Mouse (Mus musculus) myocyte (in vitro differentiated cells): ENCODE data around the gene Qtrt1. TPM values are rescaled to one million over a fixed set of nuclear protein-coding genes. Genes with fewer than 3 reads are reported as not detected.
A peak's percentile ranks its signal among the peaks of the same experiment; 100 is the strongest.

Source experiments
- H3K27me3 ChIP-seq: one replicate; pipeline ENCODE4 v1.6.1; 2011; ENCODE audit not compliant: control insufficient read depth, insufficient read depth, insufficient read length
- H3K36me3 ChIP-seq: one replicate; pipeline ENCODE4 v1.6.1; 2011; ENCODE audit not compliant: control insufficient read depth, insufficient read depth
- H3K4me2 ChIP-seq: one replicate; pipeline ENCODE4 v1.6.1; 2011; ENCODE audit warnings: low read depth, control low read depth
- H3K4me3 ChIP-seq: one replicate; pipeline ENCODE4 v1.5.1; 2011; ENCODE audit warnings: mild to moderate bottlenecking, control low read depth, moderate library complexity
- H3K79me2 ChIP-seq: one replicate; pipeline ENCODE4 v1.6.1; 2011; ENCODE audit not compliant: control insufficient read depth, insufficient read depth
- H3ac ChIP-seq: one replicate; pipeline ENCODE4 v1.6.1; 2011; ENCODE audit not compliant: control insufficient read depth, insufficient read length
- CEBPB ChIP-seq: IDR thresholded peaks from 2 replicates; pipeline ENCODE4 v1.6.1; 2011; ENCODE audit warnings: mild to moderate bottlenecking, moderate library complexity; ENCODE audit not compliant: poor library complexity, insufficient read depth, severe bottlenecking
- E2F4 ChIP-seq: IDR thresholded peaks from one replicate; pipeline ENCODE4 v1.6.1; 2011; ENCODE audit warnings: mild to moderate bottlenecking, control low read depth, moderate library complexity; ENCODE audit not compliant: insufficient read depth
- MAX ChIP-seq: IDR thresholded peaks from one replicate; pipeline ENCODE4 v1.6.1; 2011; ENCODE audit warnings: low read depth, mild to moderate bottlenecking, control low read depth
- MYOD1 ChIP-seq, 3 experiments: IDR thresholded peaks; one replicate each; pipeline ENCODE4 v1.6.1; 2011; ENCODE audit warnings: control low read depth in 2 of 3, low read depth in 2 of 3, mild to moderate bottlenecking in 2 of 3, moderate library complexity in 1 of 3; ENCODE audit not compliant: insufficient read length in 2 of 3, control insufficient read depth in 1 of 3
- MYOG ChIP-seq, 3 experiments: IDR thresholded peaks; one replicate each; pipeline ENCODE4 v1.6.1; 2011; ENCODE audit warnings: control low read depth in 2 of 3, low read depth in 2 of 3, mild to moderate bottlenecking in 2 of 3; ENCODE audit not compliant: insufficient read length in 2 of 3, control insufficient read depth in 1 of 3, insufficient read depth in 1 of 3
- POLR2A ChIP-seq: IDR thresholded peaks from one replicate; pipeline ENCODE4 v1.6.1; 2011; ENCODE audit warnings: low read depth, mild to moderate bottlenecking, control low read depth, moderate library complexity; ENCODE audit not compliant: insufficient read length
- POLR2AphosphoS2 ChIP-seq: IDR thresholded peaks from one replicate; pipeline ENCODE4 v1.6.1; 2011; ENCODE audit warnings: low read depth, control low read depth; ENCODE audit not compliant: insufficient read length
- REST ChIP-seq: IDR thresholded peaks from one replicate; pipeline ENCODE4 v1.6.1; 2011; ENCODE audit warnings: mild to moderate bottlenecking, control low read depth, moderate library complexity; ENCODE audit not compliant: insufficient read depth, insufficient read length
- SRF ChIP-seq: IDR thresholded peaks from one replicate; pipeline ENCODE4 v1.6.1; 2011; ENCODE audit warnings: low read depth; ENCODE audit not compliant: control insufficient read depth, insufficient read length
- TCF12 ChIP-seq: IDR thresholded peaks from one replicate; pipeline ENCODE4 v1.6.1; 2011; ENCODE audit warnings: mild to moderate bottlenecking, control low read depth; ENCODE audit not compliant: poor library complexity, insufficient read depth, severe bottlenecking
- TCF3 ChIP-seq: IDR thresholded peaks from one replicate; pipeline ENCODE4 v1.6.1; 2011; ENCODE audit warnings: low read depth, control low read depth; ENCODE audit not compliant: insufficient read length
- USF1 ChIP-seq: IDR thresholded peaks from one replicate; pipeline ENCODE4 v1.6.1; 2011; ENCODE audit warnings: low read depth, mild to moderate bottlenecking, control low read depth, moderate library complexity
- polyA plus RNA-seq: library from polyadenylated mRNA; unstranded; fragments of >200 nt; fragmentation: generic; extraction: Trizol; gene quantifications from one replicate; pipeline ENCODE4 v1.2.1, GENCODE M21; 2012; ENCODE audit warnings: missing spikeins

The Qtrt1 gene
- polyA plus RNA-seq, 1 experiment: 55.3 TPM

DNA sequence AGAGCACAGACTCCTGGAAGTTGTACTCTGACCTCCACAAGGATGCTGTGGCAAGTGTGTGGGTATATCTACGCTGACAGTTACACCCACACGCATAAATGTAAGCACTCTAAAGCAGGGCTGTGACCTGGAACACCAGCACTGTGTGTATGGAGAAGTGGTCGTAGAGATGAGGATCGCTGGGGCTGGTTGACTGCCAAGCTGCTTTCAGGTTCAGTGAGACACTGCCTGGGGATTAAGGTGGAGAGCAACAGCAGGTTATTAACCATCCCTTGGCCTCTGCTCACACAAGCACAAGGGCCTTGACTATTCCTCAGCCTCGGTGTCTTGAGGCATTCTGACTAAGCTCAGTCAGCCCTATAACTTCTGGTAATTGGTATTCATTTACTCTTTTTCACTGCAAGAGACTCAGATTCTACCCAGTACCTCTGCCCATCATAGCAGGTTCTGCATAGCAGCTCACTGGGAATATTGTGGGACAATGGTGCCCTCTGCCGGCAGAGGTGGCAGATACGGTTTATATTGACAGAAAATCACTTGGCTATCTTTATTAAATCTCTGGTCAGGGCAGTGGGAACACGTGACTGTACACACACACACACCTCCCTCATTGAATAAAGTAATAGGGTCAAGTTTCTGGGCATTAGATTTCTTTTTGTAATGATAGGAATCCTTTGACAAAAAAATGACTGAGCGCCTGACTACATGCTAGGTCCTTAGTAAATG lies 1.9 kb upstream of the Qtrt1 start:
- Histone ChIP-seq H3K4me3 (no peak overlapping the region), H3K27me3 (no peaks in the 10 kb centered on the region), H3K79me2 (peaks cover 8% of the 10 kb centered on the region), H3ac (no peak overlapping the region), H3K36me3 (peaks cover 9% of the 10 kb centered on the region), H3K4me2 (no peak overlapping the region)
- peak; percentile 73 for TF ChIP-seq USF1
- TF ChIP-seq MYOD1 (IDR thresholded peaks at IDR 0.05; ENCODE audit: control insufficient read depth in 1 of 3, insufficient read length in 2 of 3, low read depth in 2 of 3): no peak

- peaks cover 7% of the 10 kb centered on the region for H3K36me3 ChIP-seq
- H3K4me3 ChIP-seq: no peak overlapping the region
- peaks cover 9% of the 10 kb centered on the region for H3K79me2 ChIP-seq
- H3K27me3 ChIP-seq: no peaks in the 10 kb centered on the region
- TF ChIP-seq REST (no peak), MYOG (IDR thresholded peaks at IDR 0.05; ENCODE audit: control insufficient read depth in 1 of 3, insufficient read depth in 1 of 3, insufficient read length in 2 of 3, low read depth in 2 of 3) (no peak), E2F4 (no peak), POLR2AphosphoS2 (no peak), MAX (no peak), TCF3 (no peak), SRF (no peak), POLR2A (no peak), MYOD1 (IDR thresholded peaks at IDR 0.05; ENCODE audit: control insufficient read depth in 1 of 3, insufficient read length in 2 of 3, low read depth in 2 of 3) (no peak), USF1 (no peak), CEBPB (no peak), TCF12 (no peak)
- H3ac ChIP-seq: no peak overlapping the region
- H3K4me2 ChIP-seq: no peak overlapping the region
Observed at GRCm38 (mm10) chr9:21417866-21418265, 6.2 kb downstream of the Qtrt1 start.

DNA sequence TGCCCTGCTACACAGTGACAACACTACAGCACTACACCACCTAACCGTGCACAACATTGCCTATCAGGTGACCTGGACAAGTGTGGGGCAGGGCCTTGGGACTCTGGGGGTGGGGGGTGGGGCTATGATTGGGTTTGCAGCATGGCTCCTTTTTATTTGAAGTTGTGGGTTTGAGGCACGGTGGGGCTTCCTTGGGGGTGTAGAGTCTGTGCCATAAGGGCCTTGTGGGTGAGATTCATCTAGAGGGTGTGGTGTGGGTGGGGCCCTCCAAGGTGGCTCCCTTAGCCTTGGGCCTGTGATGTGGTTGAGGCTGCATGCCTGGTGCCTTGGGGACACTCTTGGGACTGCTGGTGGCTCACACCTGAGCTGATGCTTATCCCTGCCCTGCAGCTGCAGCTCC lies 8.0 kb downstream of the Qtrt1 start:
- Histone ChIP-seq H3K27me3 (no peaks in the 10 kb centered on the region), H3ac (no peak overlapping the region), H3K4me2 (no peak overlapping the region), H3K36me3 (peaks cover 7% of the 10 kb centered on the region), H3K79me2 (peaks cover 3% of the 10 kb centered on the region), H3K4me3 (no peak overlapping the region)
- TF ChIP-seq MAX: no peak
- no peak for TF ChIP-seq SRF
- no peak for TF ChIP-seq TCF3
- no peak for TF ChIP-seq POLR2AphosphoS2
- TF ChIP-seq E2F4: no peak
- no peak for TF ChIP-seq MYOG (IDR thresholded peaks at IDR 0.05; ENCODE audit: control insufficient read depth in 1 of 3, insufficient read depth in 1 of 3, insufficient read length in 2 of 3, low read depth in 2 of 3)
- TF ChIP-seq REST: no peak
- no peak for TF ChIP-seq TCF12
- TF ChIP-seq CEBPB: no peak
- no peak for TF ChIP-seq USF1
- TF ChIP-seq MYOD1 (IDR thresholded peaks at IDR 0.05; ENCODE audit: control insufficient read depth in 1 of 3, insufficient read length in 2 of 3, low read depth in 2 of 3): no peak
- TF ChIP-seq POLR2A: no peak

DNA sequence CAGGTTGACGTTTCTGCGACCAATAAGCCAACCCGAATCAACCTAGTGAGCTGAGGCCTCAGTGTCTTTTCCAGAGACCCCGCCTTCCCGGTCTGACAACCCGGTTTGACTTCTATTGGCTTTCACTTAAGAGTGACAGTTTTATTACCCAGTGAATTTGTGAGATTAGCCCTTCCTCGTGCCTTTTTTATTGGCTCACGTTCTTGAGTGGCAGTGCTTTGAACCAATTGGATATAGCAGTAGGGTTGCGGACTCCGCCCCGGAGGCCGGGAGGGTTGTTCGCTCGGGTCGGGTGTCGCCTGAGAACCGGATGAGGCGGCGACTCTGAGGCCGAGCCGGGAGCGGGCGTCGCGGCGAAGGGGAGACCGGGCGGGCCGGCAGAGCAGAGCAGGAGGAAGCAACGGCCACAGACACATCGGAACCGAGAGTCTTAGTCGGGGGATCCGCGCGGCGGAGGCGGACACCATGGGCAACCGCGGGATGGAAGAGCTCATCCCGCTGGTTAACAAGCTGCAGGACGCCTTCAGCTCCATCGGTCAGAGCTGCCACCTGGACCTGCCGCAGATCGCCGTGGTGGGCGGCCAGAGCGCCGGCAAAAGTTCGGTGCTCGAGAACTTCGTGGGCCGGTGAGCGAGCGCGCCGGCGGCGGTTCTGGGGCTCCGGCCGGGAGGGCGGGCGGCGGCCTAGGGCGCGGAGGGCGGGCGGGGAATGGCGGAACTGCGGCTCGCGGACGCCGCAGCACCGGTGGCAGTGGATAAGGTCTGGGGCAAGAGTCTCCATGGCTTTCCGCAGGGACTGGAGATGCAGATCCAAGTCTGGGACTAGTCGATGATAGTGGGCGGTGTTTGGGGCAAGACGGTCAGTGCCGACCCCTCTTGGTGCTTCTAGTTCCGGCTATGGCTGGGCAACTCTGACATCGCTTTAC lies 13.3 kb downstream of the Qtrt1 start, which contains the start of gene Dnm2:
TSS of gene Dnm2 (plus strand) at position 278 of the 925 bp plus-strand sequence.
- peak; percentile 92 for TF ChIP-seq POLR2AphosphoS2
- peak in 1 of 3 experiments; percentile 2 for TF ChIP-seq MYOD1 (IDR thresholded peaks at IDR 0.05; ENCODE audit: control insufficient read depth in 1 of 3, insufficient read length in 2 of 3, low read depth in 2 of 3)
- no peak for TF ChIP-seq REST
- no peak for TF ChIP-seq SRF
- TF ChIP-seq MAX: no peak
- no peak for TF ChIP-seq E2F4
- TF ChIP-seq POLR2A: peak; percentile 89
- no peaks in the 10 kb centered on the region for H3K27me3 ChIP-seq
- H3K4me2 ChIP-seq: peak within 1 kb of the TSS; percentile 76
- peak within 1 kb of the TSS; percentile 70 for H3ac ChIP-seq
- H3K36me3 ChIP-seq: no peaks in the 10 kb centered on the region
- H3K79me2 ChIP-seq: peaks cover 50% of the 10 kb centered on the region
- peak within 1 kb of the TSS; percentile 97 for H3K4me3 ChIP-seq

GRCm38 (mm10) chr9:21425556-21425945 lies 13.9 kb downstream of the Qtrt1 start:
- Histone ChIP-seq H3K79me2 (peaks cover 56% of the 10 kb centered on the region), H3K36me3 (no peaks in the 10 kb centered on the region), H3K4me2 (peak overlapping the region; percentile 76), H3ac (peak overlapping the region; percentile 70), H3K27me3 (no peaks in the 10 kb centered on the region), H3K4me3 (peak overlapping the region; percentile 97)
- no peak for TF ChIP-seq CEBPB
- no peak for TF ChIP-seq MAX
- no peak for TF ChIP-seq E2F4
- no peak for TF ChIP-seq POLR2AphosphoS2
